Mouse (Mus musculus) lung, postnatal 0 days (tissue): ENCODE measurements around the gene Slc39a7.

ENCODE experiments used
- CTCF ChIP-seq: IDR thresholded peaks from 2 replicates; pipeline ENCODE4 v1.5.1; 2016; ENCODE audit warnings: antibody characterized with exemption, mild to moderate bottlenecking
- EP300 ChIP-seq: IDR thresholded peaks from 2 replicates; pipeline ENCODE4 v1.6.1; 2016; ENCODE audit warnings: antibody characterized with exemption, mild to moderate bottlenecking, control low read depth

- TF ChIP-seq EP300 (no peak), CTCF (no peak)
Measured at GRCm38 (mm10) chr17:34032806-34033205, 1.3 kb upstream of the Slc39a7 start.
